Mouse (Mus musculus) bone marrow macrophage, adult 2 months (primary cell): ENCODE data around the gene Bcl7c. TPM values are rescaled to one million over a fixed set of nuclear protein-coding genes. Genes with fewer than 3 reads are reported as not detected.
"Not testable (repeated sequence)": the region's sequence is repeated elsewhere in the genome, so short reads cannot be mapped to it uniquely, and the experiment has no call there.

Experiments
- H3K27ac ChIP-seq: 2 replicates; pipeline ENCODE4 v1.5.1; 2012; ENCODE audit warnings: low read depth, low read length; ENCODE audit not compliant: insufficient read depth
- H3K4me1 ChIP-seq: 2 replicates; pipeline ENCODE4 v1.6.1; 2012; ENCODE audit warnings: low read length; ENCODE audit not compliant: control insufficient read depth, insufficient read depth
- H3K4me3 ChIP-seq: 2 replicates; pipeline ENCODE4 v1.5.1; 2012; ENCODE audit warnings: mild to moderate bottlenecking, low read length, moderate library complexity; ENCODE audit not compliant: insufficient read depth
- CTCF ChIP-seq: IDR thresholded peaks from 2 replicates; pipeline ENCODE4 v1.5.1; 2012; ENCODE audit warnings: low read depth, mild to moderate bottlenecking, low read length, moderate library complexity
- POLR2A ChIP-seq: IDR thresholded peaks from 2 replicates; pipeline ENCODE4 v1.6.1; 2012; ENCODE audit warnings: mild to moderate bottlenecking, low read depth, low read length, borderline replicate concordance
- polyA plus RNA-seq: library from polyadenylated mRNA; stranded (reverse); fragments of >200 nt; gene quantifications from 2 replicates; pipeline ENCODE4 v1.2.4, GENCODE M21; 2012; ENCODE audit not compliant: missing spikeins, insufficient read depth, insufficient read length

Gene Bcl7c
- polyA plus RNA-seq, 1 experiment = 30.4 TPM

GRCm38 (mm10) chr7:127746494-127747491, 38.1 kb upstream of the Bcl7c start:
- no peak overlapping the region for H3K27ac ChIP-seq
- H3K4me1 ChIP-seq = peaks cover 11% of the 10 kb centered on the region; the same call in 1 of the 2 replicates
- H3K4me3 ChIP-seq = peak overlapping the region; percentile 85
- TF ChIP-seq POLR2A (no peak), CTCF (no peak)

GRCm38 (mm10) chr7:127745652-127746493, 37.1 kb upstream of the Bcl7c start:
- Histone ChIP-seq H3K4me1 (peaks cover 11% of the 10 kb centered on the region; the same call in 1 of the 2 replicates), H3K27ac (peak overlapping the region; percentile 43), H3K4me3 (peak overlapping the region; percentile 85)
- TF ChIP-seq CTCF = no peak

GRCm38 (mm10) chr7:127745251-127745651, 36.5 kb upstream of the Bcl7c start:
- H3K27ac ChIP-seq = peak overlapping the region; percentile 52
- H3K4me3 ChIP-seq = peak overlapping the region; percentile 85
- TF ChIP-seq CTCF = no peak
- TF ChIP-seq POLR2A = no peak
- H3K4me1 ChIP-seq = peaks cover 9% of the 10 kb centered on the region; the same call in 1 of the 2 replicates

- TF ChIP-seq CTCF (no peak; the same call in 1 of the 2 replicates), POLR2A (no peak)
- H3K4me3 ChIP-seq = peak within 1 kb of the TSS; percentile 85
- peak within 1 kb of the TSS; percentile 52 for H3K27ac ChIP-seq
- H3K4me1 ChIP-seq = peaks cover 7% of the 10 kb centered on the region; the same call in 1 of the 2 replicates
These were observed 35.8 kb upstream of the Bcl7c start, which contains the start of gene Fbxl19 for GRCm38 (mm10) chr7:127744366-127745045. Gene Fbxl19, plus strand, starts transcription at chr7:127744543.

- H3K27ac ChIP-seq, H3K4me3 ChIP-seq, H3K4me1 ChIP-seq: not testable (repeated sequence)
These were observed 23.3 kb upstream of the Bcl7c start, which contains the start of gene Ctf2 for GRCm38 (mm10) chr7:127732066-127732465. Gene Ctf2, minus strand, starts transcription at chr7:127732166.

GRCm38 (mm10) chr7:127730170-127730569, 21.4 kb upstream of the Bcl7c start:
- H3K4me3 ChIP-seq = no peak overlapping the region
- TF ChIP-seq POLR2A (no peak), CTCF (no peak)
- H3K4me1 ChIP-seq = no peaks in the 10 kb centered on the region
- H3K27ac ChIP-seq = no peak overlapping the region

GRCm38 (mm10) chr7:127727898-127728297, 19.2 kb upstream of the Bcl7c start:
- no peak overlapping the region for H3K4me3 ChIP-seq

GRCm38 (mm10) chr7:127725924-127726323, 17.2 kb upstream of the Bcl7c start:
- H3K4me3 ChIP-seq = no peak overlapping the region
- no peaks in the 10 kb centered on the region for H3K4me1 ChIP-seq
- TF ChIP-seq CTCF (no peak), POLR2A (no peak)
- H3K27ac ChIP-seq = no peak overlapping the region

More at GRCm38 (mm10) chr7:127727898-127728297, 19.2 kb upstream of the Bcl7c start:
- Histone ChIP-seq H3K27ac (no peak overlapping the region), H3K4me1 (no peaks in the 10 kb centered on the region)
- TF ChIP-seq CTCF (no peak), POLR2A (no peak)

- H3K4me1 ChIP-seq = no peaks in the 10 kb centered on the region
- TF ChIP-seq POLR2A (no peak), CTCF (no peak)
- H3K27ac ChIP-seq = no peak overlapping the region
- no peak overlapping the region for H3K4me3 ChIP-seq
These were observed 16.8 kb upstream of the Bcl7c start for GRCm38 (mm10) chr7:127725490-127725889.
